Mouse (Mus musculus) stomach, adult 2 months (tissue): ENCODE data around the gene Flnc. TPM values are rescaled to one million over a fixed set of nuclear protein-coding genes. Genes with fewer than 3 reads are reported as not detected.

Experiments
- polyA plus RNA-seq: library from polyadenylated mRNA; depleted of rRNA; stranded (reverse); fragments of >200 nt; gene quantifications from 2 replicates; pipeline ENCODE4 v1.2.3, GENCODE M21; 2012; rRNA removed

The Flnc gene
- 14.1 and 17.3 TPM in 2 replicates for polyA plus RNA-seq

DNA sequence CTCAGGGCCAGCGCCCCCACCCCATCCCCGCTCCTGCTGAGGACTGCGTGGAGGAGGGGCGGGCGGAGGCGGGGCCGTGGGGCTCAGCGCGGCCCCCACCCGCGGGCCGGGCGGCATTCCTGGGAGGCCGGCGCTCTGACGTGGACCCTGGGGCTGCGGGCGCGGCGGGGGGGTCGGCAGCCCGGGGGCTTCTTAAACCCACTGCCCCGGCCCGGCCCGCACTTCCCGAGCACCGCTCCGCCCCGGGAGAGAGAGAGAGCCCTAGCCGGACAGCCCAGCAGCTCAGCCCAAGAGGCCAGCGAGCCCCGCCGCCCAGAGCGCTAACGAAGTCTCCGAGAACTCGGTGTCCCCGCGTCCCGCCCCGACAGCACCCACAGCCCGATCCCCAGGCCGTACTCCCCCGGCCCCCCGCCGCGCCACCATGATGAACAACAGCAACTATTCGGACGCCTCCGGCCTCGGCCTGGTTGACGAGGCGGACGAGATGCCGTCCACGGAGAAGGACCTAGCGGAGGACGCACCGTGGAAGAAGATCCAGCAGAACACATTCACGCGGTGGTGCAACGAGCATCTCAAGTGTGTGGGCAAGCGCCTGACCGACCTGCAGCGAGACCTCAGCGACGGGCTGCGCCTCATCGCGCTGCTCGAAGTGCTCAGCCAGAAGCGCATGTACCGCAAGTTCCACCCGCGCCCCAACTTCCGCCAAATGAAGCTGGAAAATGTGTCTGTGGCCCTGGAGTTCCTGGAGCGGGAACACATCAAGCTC lies at the start of gene Flnc:
Gene Flnc (plus strand): TSS at position 219 of the 766 bp plus-strand sequence.

DNA sequence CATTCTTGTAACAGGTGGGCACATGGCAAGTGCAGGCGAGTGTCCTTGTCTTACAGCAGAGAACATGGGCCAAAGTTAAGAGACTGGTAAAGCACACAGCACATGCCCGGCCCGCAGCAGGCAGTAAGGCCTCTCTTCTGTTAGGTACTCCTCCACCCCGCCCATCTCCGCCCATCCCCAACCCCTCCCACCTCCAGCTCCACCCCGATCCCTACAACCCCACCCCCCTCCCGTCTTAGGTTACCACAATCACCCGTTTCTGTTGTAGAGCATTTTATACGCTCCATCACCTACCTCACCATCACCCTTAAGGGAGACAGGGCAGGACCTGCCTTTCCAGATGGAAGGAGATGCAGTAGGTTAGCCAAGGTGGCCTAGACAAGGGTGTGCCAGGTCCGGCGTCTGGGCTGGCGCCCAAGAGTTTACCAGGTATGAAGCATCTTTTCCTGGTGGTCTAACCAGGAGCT lies 45.0 kb upstream of the Flnc start, which contains the start of gene Opn1sw:
Gene Opn1sw (minus strand): TSS at position 417 of the 467 bp plus-strand sequence.

DNA sequence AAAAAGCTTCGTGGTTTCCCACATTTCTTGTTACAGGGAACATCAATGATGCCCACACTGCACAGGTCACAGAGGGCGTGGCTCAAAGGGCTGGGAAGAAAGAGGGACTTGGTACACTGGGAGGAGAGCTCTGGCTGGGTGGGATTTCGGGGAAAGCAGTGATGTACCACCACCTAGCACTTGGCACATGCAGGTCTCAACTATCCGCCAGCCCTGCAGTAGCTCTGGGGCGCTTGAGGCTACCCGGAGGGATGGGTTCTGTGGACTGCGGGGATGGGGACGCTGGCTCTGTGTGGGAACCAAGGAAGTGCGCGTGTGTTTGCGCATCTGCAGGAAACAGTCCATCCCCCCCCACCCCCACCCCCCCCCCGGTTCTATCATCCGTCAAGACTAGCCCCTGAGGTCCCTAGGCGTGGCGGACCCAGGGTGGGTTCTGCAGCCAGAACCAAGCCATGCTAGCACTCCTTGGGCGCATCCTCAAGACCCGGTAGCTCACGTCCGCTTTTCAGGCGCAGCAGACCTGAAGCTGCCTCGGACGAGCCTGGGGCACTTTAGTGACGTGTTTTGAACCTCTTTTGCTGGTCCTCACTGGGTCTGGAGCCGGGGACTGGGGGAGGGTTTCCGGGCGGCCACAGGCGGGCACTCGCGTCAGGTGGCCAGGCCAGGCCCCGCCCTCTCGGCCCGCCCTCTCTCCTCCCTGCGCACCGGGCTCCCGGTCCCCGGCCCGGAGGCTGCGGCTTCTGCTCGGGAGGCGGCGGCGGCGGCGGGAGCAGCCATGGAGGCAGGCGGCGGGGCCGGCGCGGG lies 36.9 kb upstream of the Flnc start, which contains the start of gene Ccdc136:
Gene Ccdc136 (plus strand): TSS at position 400 of the 804 bp plus-strand sequence.

DNA sequence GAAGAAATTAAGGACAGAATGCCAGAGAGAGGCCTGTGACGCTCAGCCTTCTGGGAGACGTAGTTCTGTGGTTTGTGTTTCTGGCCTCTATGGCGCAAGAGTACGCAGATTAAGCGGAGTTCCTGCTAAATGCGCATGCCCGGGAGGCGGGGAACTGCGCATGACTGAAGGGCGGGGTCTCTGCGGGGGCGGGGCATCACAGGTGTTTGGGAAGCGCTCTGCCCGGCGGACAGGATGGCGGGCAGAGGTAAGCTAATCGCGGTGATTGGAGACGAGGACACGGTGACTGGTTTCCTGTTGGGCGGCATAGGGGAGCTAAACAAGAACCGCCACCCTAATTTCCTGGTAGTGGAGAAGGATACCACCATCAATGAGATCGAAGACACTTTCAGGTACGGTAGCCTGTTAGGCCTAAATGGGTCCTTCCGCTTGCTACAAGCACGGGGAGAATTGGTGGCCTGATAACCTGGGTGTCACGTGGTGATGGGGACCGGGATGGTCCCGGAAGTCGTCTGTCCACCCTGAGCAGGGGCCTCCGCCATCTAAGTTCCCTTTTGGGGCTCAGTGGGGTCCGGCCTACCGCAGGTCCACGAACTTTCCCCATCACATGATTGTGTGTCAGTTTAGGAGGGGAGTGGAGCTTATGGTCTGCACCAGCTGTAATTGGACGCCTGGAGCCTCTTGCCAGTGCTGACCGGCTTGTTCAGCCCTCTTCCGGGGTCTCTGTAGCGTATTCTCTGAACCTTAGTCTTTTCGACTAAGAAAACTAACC lies 34.7 kb downstream of the Flnc start, which contains the start of gene Atp6v1f:
Gene Atp6v1f (plus strand): TSS at position 136 of the 772 bp plus-strand sequence.

DNA sequence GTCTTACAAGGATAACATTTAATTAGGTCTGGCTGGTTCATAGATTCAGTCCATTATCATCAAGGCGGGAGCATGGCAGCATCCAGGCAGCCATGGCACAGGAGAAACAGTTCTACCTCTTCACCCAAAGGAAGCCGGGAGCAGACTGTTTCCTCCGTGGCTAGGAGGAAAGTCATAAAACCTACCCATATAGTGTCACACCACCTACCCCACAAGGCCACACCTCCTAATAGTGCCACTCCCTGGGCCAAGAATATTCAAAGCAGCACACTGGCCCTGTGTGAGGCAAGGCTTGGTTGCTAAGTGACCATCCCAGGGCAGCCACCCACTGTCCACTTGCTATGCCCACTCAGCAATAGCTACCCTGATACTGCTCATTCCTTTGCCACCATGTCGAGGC lies 38.1 kb downstream of the Flnc start, which contains the start of gene Atp6v1fnb:
Gene Atp6v1fnb (plus strand): TSS at position 301 of the 400 bp plus-strand sequence.

DNA sequence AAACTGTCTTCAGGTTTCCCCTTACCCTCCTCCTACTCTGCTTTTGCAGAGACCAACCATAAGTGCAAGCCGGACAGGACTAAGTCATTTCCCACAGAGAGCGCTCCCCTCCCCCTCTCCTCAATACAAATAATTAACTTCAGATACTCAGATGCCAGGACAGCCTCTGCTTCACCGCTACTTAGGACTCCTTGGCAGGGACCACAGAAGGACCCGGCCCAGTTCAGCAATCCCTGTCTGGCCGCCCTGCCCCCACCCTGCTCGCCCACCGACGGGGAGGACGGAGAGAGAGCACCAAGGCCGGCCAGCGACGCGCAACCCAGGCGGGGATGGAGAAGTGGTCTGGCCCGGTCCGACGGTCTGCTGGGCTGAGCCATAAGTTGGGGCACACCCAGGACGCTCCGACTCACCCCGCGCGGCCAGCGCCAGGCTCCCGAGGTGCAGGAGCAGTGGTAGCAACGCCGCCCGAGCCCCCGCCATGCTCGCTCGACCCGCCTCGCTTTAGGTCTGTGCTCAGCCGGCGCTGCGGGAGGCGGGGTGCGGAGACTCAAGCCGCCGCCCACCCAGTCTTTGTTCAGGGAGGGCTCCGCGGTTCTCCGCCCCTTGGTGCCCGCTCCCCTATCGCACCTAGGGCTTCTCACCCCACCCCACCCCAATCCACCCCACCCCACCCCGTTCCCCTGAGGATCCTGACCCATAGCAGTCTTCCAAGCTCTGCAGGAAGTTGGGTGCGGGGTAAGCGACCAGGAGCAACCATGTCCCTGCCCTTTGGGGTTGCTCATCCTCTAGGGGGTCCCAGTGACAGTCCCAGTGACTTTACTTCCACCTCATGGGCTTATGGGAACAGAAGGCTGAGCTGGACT lies 74.6 kb downstream of the Flnc start, which contains the start of gene Kcp:
Gene Kcp (minus strand): TSS at position 506 of the 863 bp plus-strand sequence.

Other genes starting within 250 kb of the Flnc start
- 34.6 and 38.3 TPM in 2 replicates for gene Impdh1, start 216.9 kb upstream of the Flnc start, polyA plus RNA-seq
- 13.1 and 14.9 TPM in 2 replicates for gene Hilpda, start 160.8 kb upstream of the Flnc start, polyA plus RNA-seq
- gene Fam71f2, start 153.7 kb upstream of the Flnc start, polyA plus RNA-seq: 0.08 and 0.60 TPM in 2 replicates
- not detected in 2 replicates for gene Fam71f1, start 114.1 kb upstream of the Flnc start, polyA plus RNA-seq
- gene Calu, start 85.2 kb upstream of the Flnc start, polyA plus RNA-seq: 13.2 and 15.3 TPM in 2 replicates
- 0.36 and 0.42 TPM in 2 replicates for gene Opn1sw, start 44.8 kb upstream of the Flnc start, polyA plus RNA-seq
- gene Ccdc136, start 36.9 kb upstream of the Flnc start, polyA plus RNA-seq: 4.3 and 5.5 TPM in 2 replicates
- 162 and 232 TPM in 2 replicates for gene Atp6v1f, start 34.5 kb downstream of the Flnc start, polyA plus RNA-seq
- not detected in 2 replicates for gene Atp6v1fnb, start 38.2 kb downstream of the Flnc start, polyA plus RNA-seq
- 6.6 and 7.7 TPM in 2 replicates for gene Kcp, start 74.7 kb downstream of the Flnc start, polyA plus RNA-seq
- 9.4 and 11.8 TPM in 2 replicates for gene Irf5, start 93.4 kb downstream of the Flnc start, polyA plus RNA-seq
- 15.3 and 27.6 TPM in 2 replicates for gene Tnpo3, start 176.6 kb downstream of the Flnc start, polyA plus RNA-seq